Mouse (Mus musculus) midbrain, postnatal 0 days (tissue): ENCODE measurements around the gene Ccdc18. TPM values are rescaled to one million over a fixed set of nuclear protein-coding genes. Genes with fewer than 3 reads are reported as not detected.
"Not testable (repeated sequence)": the region's sequence is repeated elsewhere in the genome, so short reads cannot be mapped to it uniquely, and the experiment has no call there.

Experiments used
- ATAC-seq: fragments of 200-750 bp; cut with Nextera tagmentation; 2 replicates; pipeline ENCODE4 v1.8.0; 2017; ENCODE audit warnings: moderate number of reproducible peaks, mild to moderate bottlenecking, moderate TSS enrichment, moderate library complexity; ENCODE audit not compliant: low FRiP score
- DNase-seq: peaks from one replicate; pipeline ENCODE4 v3.0.0-alpha.2; 2015; ENCODE audit warnings: low spot score
- H3K27ac ChIP-seq: fragments of 300-500 bp; sonication (generic); 2 replicates; pipeline ENCODE4 v1.5.1; 2014; ENCODE audit warnings: low read depth, mild to moderate bottlenecking, low read length, mixed read lengths
- H3K27me3 ChIP-seq: fragments of 300-500 bp; sonication (generic); 2 replicates; pipeline ENCODE4 v1.6.1; 2014; ENCODE audit warnings: low read length, control low read depth, mixed read lengths; ENCODE audit not compliant: insufficient read depth
- H3K36me3 ChIP-seq: fragments of 300-500 bp; sonication (generic); 2 replicates; pipeline ENCODE4 v1.6.1; 2014; ENCODE audit warnings: low read length, control low read depth, mixed read lengths; ENCODE audit not compliant: insufficient read depth
- H3K4me1 ChIP-seq: fragments of 300-500 bp; sonication (generic); 2 replicates; pipeline ENCODE4 v1.6.1; 2014; ENCODE audit warnings: mild to moderate bottlenecking, control low read depth, antibody characterized with exemption, low read length, mixed read lengths; ENCODE audit not compliant: insufficient read depth
- H3K4me2 ChIP-seq: fragments of 300-500 bp; sonication (generic); 2 replicates; pipeline ENCODE4 v1.6.1; 2014; ENCODE audit warnings: low read depth, mild to moderate bottlenecking, low read length, mixed read lengths; ENCODE audit not compliant: poor library complexity, severe bottlenecking
- H3K4me3 ChIP-seq: fragments of 300-500 bp; sonication (generic); 2 replicates; pipeline ENCODE4 v1.5.1; 2014; ENCODE audit warnings: low read depth, mild to moderate bottlenecking, low read length, moderate library complexity
- H3K9ac ChIP-seq: fragments of 300-500 bp; sonication (generic); replicated peaks from 2 replicates; pipeline ENCODE4 v1.6.1; 2014; ENCODE audit warnings: mild to moderate bottlenecking, low read length, moderate library complexity, mixed read lengths; ENCODE audit not compliant: poor library complexity, severe bottlenecking
- H3K9me3 ChIP-seq: fragments of 300-500 bp; sonication (generic); 2 replicates; pipeline ENCODE4 v1.6.1; 2016; ENCODE audit warnings: low read length, control low read depth
- CTCF ChIP-seq: IDR thresholded peaks from 2 replicates; pipeline ENCODE4 v1.5.1; 2016; ENCODE audit warnings: antibody characterized with exemption, mild to moderate bottlenecking
- WGBS: fragments of 180-500 bp; shearing (Covaris S2); extraction: QIAGEN DNeasy Blood & Tissue Kit; methylation state at CpG from one replicate; pipeline ENCODE4 v1.1.7; 2014; 5-methylcytosine and 5-hydroxymethylcytosine counted together
- polyA plus RNA-seq: library from polyadenylated mRNA; unstranded; fragments of >200 nt; fragmentation: Nextera tagmentation; extraction: Ambion mirVana; gene quantifications from 2 replicates; pipeline ENCODE4 v1.2.1, GENCODE M21; 2015
- total RNA-seq: library from RNA; depleted of rRNA; stranded (reverse); fragments of >200 nt; gene quantifications from 2 replicates; pipeline ENCODE4 v1.2.3, GENCODE M21; 2014

Gene Ccdc18
- total and polyA plus RNA-seq, 2 experiments from 2014 or later: 0.66 to 2.0 TPM

GRCm38 (mm10) chr5:108266990-108267389, 134.3 kb downstream of the Ccdc18 start:
- ATAC-seq (no peak), DNase-seq (no peak)
- Histone ChIP-seq H3K27ac (no peak overlapping the region), H3K36me3 (no peaks in the 10 kb centered on the region), H3K27me3 (no peaks in the 10 kb centered on the region), H3K4me3 (no peak overlapping the region), H3K9me3 (no peaks in the 10 kb centered on the region), H3K4me1 (peaks cover 9% of the 10 kb centered on the region; the same call in 1 of the 2 replicates), H3K4me2 (no peak overlapping the region), H3K9ac (no peak overlapping the region)
- no peak for TF ChIP-seq CTCF

GRCm38 (mm10) chr5:108268127-108269062, 135.7 kb downstream of the Ccdc18 start, which contains the start of gene Dr1:
TSS of gene Dr1 (plus strand) at chr5:108268897.
- 0 out of 2 replicates have a peak, but pooled peaks have one; percentile 1 for TF ChIP-seq CTCF
- Histone ChIP-seq H3K9ac (peak within 1 kb of the TSS; percentile 91), H3K27ac (peak within 1 kb of the TSS; percentile 92), H3K36me3 (no peaks in the 10 kb centered on the region), H3K4me2 (peak within 1 kb of the TSS; percentile 92), H3K27me3 (no peaks in the 10 kb centered on the region), H3K4me1 (peaks cover 13% of the 10 kb centered on the region; the same call in 1 of the 2 replicates), H3K9me3 (no peaks in the 10 kb centered on the region), H3K4me3 (peak within 1 kb of the TSS; percentile 94)
- WGBS: 3% methylated on average over 47 of the region's 55 CpGs
- DNase-seq (peak; percentile 94), ATAC-seq (peak; percentile 97)

GRCm38 (mm10) chr5:108269063-108269810, 136.6 kb downstream of the Ccdc18 start:
- Histone ChIP-seq H3K9me3 (no peaks in the 10 kb centered on the region), H3K4me2 (peak overlapping the region; percentile 92), H3K4me3 (peak overlapping the region; percentile 94), H3K9ac (peak overlapping the region; percentile 91), H3K4me1 (peaks cover 13% of the 10 kb centered on the region; the same call in 1 of the 2 replicates), H3K27ac (peak overlapping the region; percentile 92), H3K36me3 (no peaks in the 10 kb centered on the region), H3K27me3 (no peaks in the 10 kb centered on the region)
- peak; percentile 12 for DNase-seq
- WGBS: under 1% methylated on average over 44 of the region's 44 CpGs
- peak; percentile 74 for ATAC-seq
- no peak for TF ChIP-seq CTCF

- WGBS: 17% methylated on average over 7 of the region's 7 CpGs
- no peak for TF ChIP-seq CTCF
- Histone ChIP-seq H3K4me2 (peak overlapping the region; percentile 92), H3K9ac (peak overlapping the region; percentile 91), H3K4me3 (peak overlapping the region; percentile 94), H3K27ac (no peak overlapping the region), H3K36me3 (no peaks in the 10 kb centered on the region), H3K27me3 (no peaks in the 10 kb centered on the region), H3K9me3 (no peaks in the 10 kb centered on the region), H3K4me1 (peaks cover 13% of the 10 kb centered on the region; the same call in 1 of the 2 replicates)
- ATAC-seq (no peak), DNase-seq (no peak)
Observed at GRCm38 (mm10) chr5:108269811-108270151, 137.1 kb downstream of the Ccdc18 start.

- Histone ChIP-seq H3K4me1 (peaks cover 13% of the 10 kb centered on the region; the same call in 1 of the 2 replicates), H3K36me3 (no peaks in the 10 kb centered on the region), H3K4me2 (peak overlapping the region; percentile 92), H3K27ac (no peak overlapping the region), H3K9ac (no peak overlapping the region; the same call in 1 of the 2 replicates), H3K27me3 (no peaks in the 10 kb centered on the region), H3K4me3 (peak overlapping the region; percentile 94), H3K9me3 (no peaks in the 10 kb centered on the region)
- WGBS: 45% methylated on average over 9 of the region's 9 CpGs
- DNase-seq (no peak), ATAC-seq (no peak)
- TF ChIP-seq CTCF: no peak
Observed at GRCm38 (mm10) chr5:108270415-108270814, 137.7 kb downstream of the Ccdc18 start.

- not testable (repeated sequence) for H3K4me3 ChIP-seq, ATAC-seq
- 96% methylated on average over 6 of the region's 6 CpGs for WGBS
Observed at GRCm38 (mm10) chr5:108271345-108271744, 138.7 kb downstream of the Ccdc18 start.

More at GRCm38 (mm10) chr5:108271345-108271744, 138.7 kb downstream of the Ccdc18 start:
- H3K36me3 ChIP-seq, H3K9me3 ChIP-seq, H3K27ac ChIP-seq, H3K27me3 ChIP-seq, H3K9ac ChIP-seq, DNase-seq: not testable (repeated sequence)
- Histone ChIP-seq H3K4me1 (peaks cover 13% of the 10 kb centered on the region; the same call in 1 of the 2 replicates), H3K4me2 (peak overlapping the region; percentile 92)
